Mouse (Mus musculus) erythroblast, adult 5-6 weeks (primary cell): ENCODE measurements around the gene Mtfr2. TPM values are rescaled to one million over a fixed set of nuclear protein-coding genes. Genes with fewer than 3 reads are reported as not detected.

Source experiments
- ATAC-seq: replicated peaks from 2 replicates; pipeline ENCODE4 v1.8.0; 2016; ENCODE audit warnings: moderate number of reproducible peaks, mild to moderate bottlenecking, moderate TSS enrichment, inconsistent platforms; ENCODE audit not compliant: poor library complexity, low FRiP score, severe bottlenecking
- total RNA-seq, 2 experiments: library from RNA; stranded (forward) in 1 of 2; stranded (reverse) in 1 of 2; fragments of 150-400 nt in 1 of 2; fragments of 200-764, 138-1000 nt in 1 of 2; gene quantifications; 2 replicates each; pipeline versions ENCODE4 v1.2.3 to v1.2.4; 2015 to 2017; ENCODE audit warnings: low replicate concordance in 2 of 2

Gene Mtfr2
- total RNA-seq, 2 experiments from 2014 or later = 5.2 to 20.8 TPM

- no peak for ATAC-seq
Observed at GRCm38 (mm10) chr10:20372046-20372445, 24.5 kb downstream of the Mtfr2 start.

DNA sequence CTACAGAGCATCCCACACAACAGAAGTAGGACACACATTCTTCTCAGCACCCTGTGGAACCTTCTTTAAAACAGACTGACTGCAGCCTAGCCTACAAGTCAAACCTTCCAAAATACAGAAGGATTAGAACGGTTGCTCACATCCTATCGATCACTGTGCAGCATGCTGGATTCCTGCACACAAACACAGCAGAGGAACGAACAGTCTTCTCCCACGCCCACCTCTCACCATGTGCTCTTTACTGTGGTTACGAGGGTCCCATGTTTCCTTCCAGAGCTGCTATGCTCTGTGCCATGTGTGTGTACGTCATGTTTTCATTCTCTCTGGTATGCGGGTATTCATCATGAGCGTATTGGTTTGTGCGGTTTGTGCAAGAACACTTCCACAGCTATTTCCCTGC lies 30.1 kb downstream of the Mtfr2 start:
- no peak for ATAC-seq

- no peak for ATAC-seq
Observed at GRCm38 (mm10) chr10:20379071-20379735, 31.6 kb downstream of the Mtfr2 start.

- ATAC-seq = no peak
Observed at GRCm38 (mm10) chr10:20380798-20381197, 33.2 kb downstream of the Mtfr2 start.

DNA sequence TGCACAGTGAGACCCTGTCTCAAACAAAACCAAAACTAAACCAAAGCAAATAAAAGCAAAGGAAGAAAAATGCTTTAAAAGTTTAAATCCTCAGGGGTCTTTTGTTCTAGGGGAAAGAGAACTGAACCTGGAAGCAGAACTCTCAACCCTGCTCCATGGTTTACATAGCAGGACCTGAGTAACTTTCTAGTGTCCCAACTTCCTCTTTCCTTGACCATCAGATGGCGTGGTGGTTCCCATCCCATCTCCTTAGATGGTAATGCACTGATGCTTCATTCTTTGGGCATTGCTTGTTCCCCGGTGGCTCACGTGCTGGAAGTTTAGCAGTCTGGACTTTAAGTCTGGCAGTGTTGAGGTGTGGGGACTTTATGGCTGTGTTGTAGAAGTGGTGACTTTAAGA lies 33.8 kb downstream of the Mtfr2 start:
- no peak for ATAC-seq

DNA sequence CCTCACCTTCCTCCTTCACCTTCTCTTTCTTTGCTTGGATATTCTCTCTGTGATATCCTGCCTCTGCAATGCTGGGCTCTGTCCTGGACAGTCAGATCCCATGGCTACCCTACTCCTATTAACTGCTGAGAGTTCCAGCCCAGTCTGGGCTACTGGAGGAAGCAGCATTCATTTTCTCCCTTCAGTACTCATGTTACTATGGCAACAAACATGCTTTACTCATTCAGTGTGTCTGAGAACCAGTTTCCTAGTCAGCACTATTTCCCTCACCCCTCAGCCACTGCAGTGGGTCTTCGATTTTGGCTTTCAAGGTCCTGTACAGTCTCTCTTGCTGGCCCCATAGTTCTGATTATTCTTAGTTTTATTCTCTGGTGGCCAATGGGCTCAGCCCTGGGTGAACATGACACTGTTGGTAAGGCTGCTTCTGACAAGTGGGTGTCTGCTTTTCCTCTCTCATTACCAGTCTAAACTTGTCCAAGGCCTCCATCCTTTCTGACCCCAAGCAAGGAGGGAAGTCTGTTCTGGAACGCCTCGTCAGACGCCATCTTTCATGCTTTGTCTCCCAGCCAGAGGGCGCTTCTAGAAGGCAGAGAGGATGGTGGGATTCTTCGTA lies 35.3 kb downstream of the Mtfr2 start:
- no peak for ATAC-seq

GRCm38 (mm10) chr10:20390568-20390967 lies 43.0 kb downstream of the Mtfr2 start:
- no peak for ATAC-seq

- ATAC-seq = no peak
Observed at GRCm38 (mm10) chr10:20394815-20395214, 47.2 kb downstream of the Mtfr2 start.

GRCm38 (mm10) chr10:20395778-20396177 lies 48.2 kb downstream of the Mtfr2 start:
- no peak for ATAC-seq

- ATAC-seq = no peak
Observed at GRCm38 (mm10) chr10:20398224-20398623, 50.7 kb downstream of the Mtfr2 start.

DNA sequence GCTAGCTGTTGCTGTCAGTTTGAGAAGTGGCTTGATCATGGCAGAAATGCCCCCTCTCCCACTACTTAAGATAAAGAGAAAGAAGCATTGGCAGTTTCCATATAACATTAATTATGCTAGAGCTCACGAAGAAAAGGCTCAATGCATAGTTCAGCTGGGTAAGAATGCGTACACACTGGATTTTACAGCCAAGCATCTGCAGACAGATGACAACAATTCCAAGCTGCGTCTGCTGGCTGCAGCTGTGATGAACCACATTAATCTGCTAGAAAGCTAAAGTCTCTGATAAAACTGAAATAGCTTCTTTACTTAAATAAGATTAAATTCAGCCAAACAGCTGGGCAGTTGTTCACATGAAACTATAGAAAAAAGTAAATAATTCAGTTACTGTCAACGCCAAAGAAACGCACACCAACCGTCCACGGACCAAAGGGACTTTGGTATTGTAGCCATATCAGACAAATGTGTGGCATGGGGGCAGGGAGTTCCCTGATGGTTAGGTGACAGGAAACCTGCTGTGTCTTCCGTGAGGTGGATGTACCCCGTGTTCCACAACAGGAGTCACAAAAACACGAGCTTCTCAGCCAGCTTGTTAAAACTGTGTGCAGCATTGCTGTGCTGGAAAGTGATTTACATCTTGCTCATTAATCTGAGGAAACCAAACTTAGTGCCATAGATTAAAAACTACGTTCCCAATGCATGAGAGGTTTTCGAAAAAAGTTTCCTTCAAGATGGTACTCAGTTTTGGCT lies 51.2 kb downstream of the Mtfr2 start:
- no peak for ATAC-seq

- no peak for ATAC-seq
Observed at GRCm38 (mm10) chr10:20400406-20400805, 52.8 kb downstream of the Mtfr2 start.

DNA sequence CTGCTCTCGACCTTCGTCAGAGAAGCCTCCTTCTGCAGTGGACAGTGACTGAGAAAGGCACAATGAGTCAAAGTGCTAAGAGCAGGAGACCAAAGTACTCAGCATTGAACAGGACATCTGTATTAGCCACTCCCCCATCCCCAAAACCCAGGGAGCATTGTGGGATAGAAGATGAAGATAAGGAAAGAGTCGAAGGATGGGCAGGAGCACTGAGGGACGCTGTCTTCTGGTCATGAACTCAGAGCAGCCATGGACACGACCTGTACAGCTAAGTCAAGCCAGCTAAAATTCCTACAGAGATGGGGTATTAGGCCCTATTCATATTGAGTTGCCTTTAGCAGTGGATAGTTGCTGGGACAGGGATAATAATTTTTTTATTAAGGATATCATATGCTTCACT lies 55.4 kb downstream of the Mtfr2 start:
- no peak for ATAC-seq

- no peak for ATAC-seq
Observed at GRCm38 (mm10) chr10:20405471-20405870, 57.9 kb downstream of the Mtfr2 start.

DNA sequence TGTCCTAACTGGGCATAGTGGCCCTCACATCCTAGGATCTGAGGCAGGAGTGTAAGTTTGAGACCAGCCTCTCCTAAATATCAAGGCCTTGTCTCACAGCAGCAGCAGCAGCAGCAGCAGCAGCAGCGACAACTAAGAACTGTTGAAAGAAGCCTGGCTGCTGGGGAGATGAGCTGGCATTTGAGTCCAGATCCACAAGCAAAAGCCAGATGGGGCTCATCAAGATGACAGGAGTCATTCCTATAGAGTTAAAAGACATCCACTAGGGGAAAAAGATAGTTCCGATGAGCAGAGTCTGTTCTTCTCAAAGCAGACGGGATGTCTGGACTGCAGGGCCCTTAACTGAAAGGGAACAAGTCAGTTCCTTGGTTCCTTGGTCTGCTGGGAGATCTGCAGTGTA lies 60.8 kb downstream of the Mtfr2 start:
- no peak for ATAC-seq

DNA sequence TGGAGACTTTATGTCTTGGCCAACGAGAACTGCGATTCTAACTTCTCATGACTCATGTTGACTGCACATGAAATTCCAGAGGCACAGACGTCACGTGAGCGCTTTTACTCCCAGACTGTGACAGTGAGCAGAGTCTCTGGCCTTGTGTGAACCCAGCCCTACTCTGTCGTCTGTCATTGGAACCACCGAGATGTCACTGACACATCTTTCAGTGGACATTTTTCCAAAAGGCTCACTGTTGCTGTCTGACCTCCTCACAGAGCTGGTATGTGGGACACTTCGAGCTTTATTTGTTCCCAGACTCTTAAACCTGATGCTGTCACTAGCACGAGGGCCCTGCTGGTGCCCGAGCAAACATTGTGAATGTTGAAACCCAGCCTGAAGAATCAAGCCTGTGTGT lies 61.6 kb downstream of the Mtfr2 start:
- ATAC-seq = no peak

Other genes starting within 250 kb of the Mtfr2 start
- 0.96 TPM in 1 of 2 replicates, not detected in the other for gene Map7, start 199.3 kb upstream of the Mtfr2 start, total RNA-seq (2015; ENCODE audit: low replicate concordance)
- gene Map7, start 199.3 kb upstream of the Mtfr2 start, total RNA-seq (2017; ENCODE audit: low replicate concordance) = 2.8 and 11.3 TPM in 2 replicates
- 70.5 and 83.8 TPM in 2 replicates for gene Bclaf1, start 35.3 kb upstream of the Mtfr2 start, total RNA-seq (2015; ENCODE audit: low replicate concordance)
- gene Bclaf1, start 35.3 kb upstream of the Mtfr2 start, total RNA-seq (2017; ENCODE audit: low replicate concordance) = 218 and 248 TPM in 2 replicates